Mouse (Mus musculus) G1E (cell line): ENCODE results near the gene Zfp26.

Source experiments
- CTCF ChIP-seq: IDR thresholded peaks from 2 replicates; pipeline ENCODE4 v1.5.1; 2012; ENCODE audit warnings: low read depth, low read length, inconsistent platforms, mixed read lengths
- GATA1 ChIP-seq: IDR thresholded peaks from 2 replicates; pipeline ENCODE4 v1.6.1; 2012; ENCODE audit warnings: borderline replicate concordance, low read length, inconsistent platforms, mixed read lengths
- POLR2AphosphoS5 ChIP-seq: IDR thresholded peaks from 2 replicates; pipeline ENCODE4 v1.6.1; 2012; ENCODE audit warnings: low read depth, low read length, inconsistent platforms; ENCODE audit not compliant: insufficient replicate concordance
- TAL1 ChIP-seq: conservative IDR thresholded peaks from 2 replicates; pipeline ENCODE4 v1.6.1; 2012; ENCODE audit warnings: low read depth, low read length, inconsistent platforms, mixed read lengths

DNA sequence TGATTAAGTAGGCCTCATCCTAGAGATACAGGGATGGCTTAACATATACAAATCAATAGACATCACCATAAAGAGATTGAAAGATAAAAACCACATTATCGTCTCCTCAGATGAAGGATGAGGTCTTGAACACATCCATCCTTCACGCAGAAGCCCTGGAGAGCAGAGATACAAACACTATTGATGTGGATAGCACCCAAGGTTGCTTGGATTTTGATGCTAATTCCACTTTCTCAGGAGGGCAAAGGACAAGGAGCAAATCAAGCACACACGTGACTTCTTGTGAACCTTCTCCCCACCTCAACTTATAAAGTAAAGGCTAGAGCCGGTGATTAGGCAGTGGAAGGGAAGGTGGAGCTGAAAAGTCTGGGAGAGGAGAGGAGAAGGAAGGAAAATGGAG, 6.3 kb downstream of the Zfp26 start:
- TF ChIP-seq CTCF, result no peak
- TF ChIP-seq TAL1, result no peak
- no peak for TF ChIP-seq GATA1
- no peak for TF ChIP-seq POLR2AphosphoS5
